Mouse (Mus musculus) monocyte, adult 5-6 weeks (primary cell): ENCODE data around the gene Zdhhc22. TPM values are rescaled to one million over a fixed set of nuclear protein-coding genes. Genes with fewer than 3 reads are reported as not detected.

ENCODE experiments used
- ATAC-seq: fragments of 153-309, 156-312 bp; replicated peaks from 2 replicates; pipeline ENCODE4 v1.8.0; 2017; ENCODE audit warnings: mild to moderate bottlenecking; ENCODE audit not compliant: low TSS enrichment, insufficient number of reproducible peaks, severe bottlenecking, poor library complexity, low FRiP score
- total RNA-seq: library from RNA; stranded (forward); fragments of 200-1000, 200-491, 200-594 nt; gene quantifications from 3 replicates; pipeline ENCODE4 v1.2.3, GENCODE M21; 2017

Gene Zdhhc22
- total RNA-seq = 0.38 TPM in 1 of 3 replicates, not detected in the others

- ATAC-seq = no peak
Observed at GRCm38 (mm10) chr12:86989890-86990754, at the start of gene Zdhhc22. Zdhhc22 (minus strand) TSS chr12:86990430.

- ATAC-seq = no peak
Observed at GRCm38 (mm10) chr12:87036631-87037030, 46.4 kb upstream of the Zdhhc22 start.

- no peak for ATAC-seq
Observed at GRCm38 (mm10) chr12:87031163-87031763, 41.0 kb upstream of the Zdhhc22 start.

DNA sequence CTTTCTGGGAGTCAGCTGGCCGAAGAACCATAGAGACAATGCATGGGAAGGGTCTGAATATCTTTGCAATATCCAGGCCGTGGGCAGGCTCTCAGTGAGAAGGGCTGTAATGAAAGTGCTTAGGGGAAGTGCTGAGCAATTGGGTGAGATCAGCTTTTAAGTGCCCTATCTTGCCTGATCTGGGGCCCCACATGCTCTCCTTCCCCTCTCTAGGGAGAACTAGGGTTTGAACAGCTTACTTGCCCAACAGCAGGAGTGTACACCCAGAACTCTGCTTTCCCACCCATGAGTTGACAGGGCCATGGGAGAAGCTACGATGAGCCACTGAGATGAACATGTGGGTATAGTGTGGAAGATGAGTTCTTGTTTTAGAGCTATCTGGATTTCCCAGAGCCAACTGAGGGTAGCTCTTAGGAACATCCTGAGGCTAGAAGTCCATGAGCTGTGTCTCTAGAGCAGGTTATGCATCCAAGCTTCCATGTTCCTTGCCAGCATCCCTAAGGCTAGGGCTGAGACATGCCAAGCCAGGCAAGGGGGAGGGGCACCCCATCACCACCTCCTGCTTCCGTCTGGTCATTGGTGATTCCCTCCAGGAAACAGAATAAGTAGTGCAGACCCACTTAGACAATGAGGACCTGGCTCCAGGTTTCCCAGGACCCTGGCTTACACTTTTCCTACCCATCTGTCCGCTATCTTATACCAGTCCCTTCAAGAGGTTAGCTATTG lies 39.2 kb upstream of the Zdhhc22 start:
- ATAC-seq = no peak

DNA sequence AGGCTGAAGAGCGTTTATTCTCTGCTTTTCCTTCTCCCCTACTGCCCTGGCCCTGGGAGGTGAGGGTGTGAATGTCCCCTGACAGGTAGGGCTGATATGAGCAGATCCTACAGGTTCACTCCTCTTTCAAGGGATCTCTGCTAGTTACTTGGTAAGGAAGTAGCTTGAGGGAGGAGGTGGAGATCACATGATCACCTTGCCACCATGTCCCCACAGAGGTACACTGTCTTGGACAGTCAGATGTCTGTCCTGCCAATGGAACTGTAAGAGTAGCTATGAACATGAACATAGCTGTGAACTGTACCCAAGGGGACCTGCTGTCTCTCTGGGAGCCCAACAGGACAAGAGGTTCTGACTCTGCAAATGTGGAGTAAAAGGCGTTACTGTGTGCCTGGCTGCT lies 37.8 kb upstream of the Zdhhc22 start:
- ATAC-seq = no peak

DNA sequence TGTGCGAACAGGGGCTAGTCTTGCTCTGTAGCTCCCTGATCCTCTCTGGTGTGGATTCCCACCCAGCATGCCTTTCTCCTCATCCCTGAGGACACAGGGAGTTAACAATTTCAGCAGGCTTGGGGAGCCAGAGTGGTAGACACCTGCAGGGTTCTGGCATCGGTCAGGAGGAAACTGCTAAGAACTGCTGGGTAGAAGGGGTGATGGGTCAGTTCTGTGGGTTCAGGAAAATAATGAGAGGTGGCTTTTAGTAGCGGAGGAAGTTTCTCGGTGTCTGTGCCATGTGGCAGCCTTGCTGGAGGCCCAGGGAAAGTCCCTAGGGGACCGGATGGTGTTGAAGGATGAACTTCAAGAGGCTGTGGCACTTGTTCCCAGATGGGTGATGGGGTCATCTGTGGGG lies 37.2 kb upstream of the Zdhhc22 start:
- no peak for ATAC-seq

DNA sequence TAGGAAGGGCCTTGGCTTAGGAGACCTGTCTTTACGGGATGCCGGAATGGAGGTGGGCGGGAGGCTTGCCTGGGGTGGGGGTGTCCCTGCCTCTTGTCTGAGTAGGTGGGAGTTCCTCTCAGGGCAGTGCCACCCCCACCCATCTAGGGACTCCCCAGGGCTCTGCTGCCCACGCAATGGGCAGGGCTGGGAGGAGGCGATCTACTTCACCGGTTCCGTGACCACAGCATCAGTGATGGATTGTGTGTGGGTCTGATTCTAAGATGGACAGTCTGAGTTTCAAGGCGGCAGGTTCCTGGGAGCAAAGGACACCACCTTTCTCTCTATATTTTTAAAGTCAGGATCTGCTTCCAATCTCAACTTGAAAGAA lies 36.6 kb upstream of the Zdhhc22 start:
- no peak for ATAC-seq

- no peak for ATAC-seq
Observed at GRCm38 (mm10) chr12:87026109-87026870, 36.1 kb upstream of the Zdhhc22 start.

- no peak for ATAC-seq
Observed at GRCm38 (mm10) chr12:87023456-87023855, 33.2 kb upstream of the Zdhhc22 start.

DNA sequence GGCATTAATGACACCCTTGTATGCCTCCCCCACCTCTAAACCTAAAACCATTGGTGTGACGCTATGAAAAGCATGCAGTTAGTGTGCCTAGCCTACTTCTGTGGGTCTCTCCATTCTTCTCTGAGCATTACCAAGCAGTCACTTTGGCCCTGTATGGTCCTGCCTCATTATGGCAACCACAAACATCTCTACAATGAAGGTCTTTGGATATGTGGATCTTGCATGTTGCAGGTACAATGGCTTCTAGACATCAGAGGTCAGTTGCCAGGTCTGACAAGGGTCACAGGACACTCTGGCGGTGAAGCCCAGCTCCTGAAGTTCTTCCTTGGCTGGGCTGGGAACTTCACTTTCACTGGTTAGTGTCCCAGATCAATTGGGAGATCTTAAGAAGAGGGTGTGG lies 31.8 kb upstream of the Zdhhc22 start:
- no peak for ATAC-seq

- ATAC-seq = no peak
Observed at GRCm38 (mm10) chr12:87021040-87021439, 30.8 kb upstream of the Zdhhc22 start, which contains the start of gene Tmem63c. Tmem63c (plus strand) TSS chr12:87021340.

- ATAC-seq = no peak
Observed at GRCm38 (mm10) chr12:87018756-87019155, 28.5 kb upstream of the Zdhhc22 start.

DNA sequence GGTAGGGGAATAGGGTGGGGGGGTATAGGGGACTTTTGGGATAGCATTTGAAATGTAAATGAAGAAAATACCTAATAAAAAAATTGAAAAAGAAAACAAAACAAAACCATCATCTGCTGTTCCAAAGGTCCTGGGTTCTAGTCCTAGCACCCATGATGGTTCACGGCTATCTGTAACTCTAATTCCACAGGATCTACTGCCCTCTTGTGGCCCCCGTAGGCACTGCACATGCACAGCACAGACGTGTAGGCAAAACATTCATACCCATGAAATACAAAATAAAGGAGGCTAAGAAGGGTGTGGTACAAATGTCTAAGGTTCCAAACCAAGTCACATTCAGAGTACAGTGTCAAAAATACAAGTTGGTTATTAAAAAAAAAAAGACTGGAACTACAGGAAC lies 26.8 kb upstream of the Zdhhc22 start:
- ATAC-seq = no peak

GRCm38 (mm10) chr12:87004596-87004995 lies 14.4 kb upstream of the Zdhhc22 start:
- ATAC-seq = no peak

DNA sequence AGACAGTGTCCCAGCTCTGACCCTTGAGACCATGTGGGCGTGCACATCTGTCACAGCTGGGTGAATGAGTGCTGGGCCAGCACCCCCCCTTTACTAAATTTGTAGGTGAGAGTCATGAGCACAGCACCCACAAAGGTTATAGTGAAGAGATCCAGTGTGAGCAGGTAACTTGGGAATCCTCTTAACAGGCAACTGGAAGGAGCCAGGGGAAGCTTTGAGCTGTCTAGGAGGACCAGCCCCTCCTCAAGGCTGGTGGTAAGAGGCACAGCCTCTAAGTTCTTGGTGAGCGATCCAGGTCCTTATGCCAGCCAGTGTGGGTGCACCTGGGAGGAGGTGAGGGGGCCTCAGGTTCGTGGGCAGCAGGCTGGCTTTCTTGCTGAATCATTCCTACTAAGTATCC lies 13.4 kb upstream of the Zdhhc22 start:
- ATAC-seq = no peak

GRCm38 (mm10) chr12:87002815-87003214 lies 12.6 kb upstream of the Zdhhc22 start:
- no peak for ATAC-seq

- ATAC-seq = no peak
Observed at GRCm38 (mm10) chr12:87002209-87002608, 12.0 kb upstream of the Zdhhc22 start.

DNA sequence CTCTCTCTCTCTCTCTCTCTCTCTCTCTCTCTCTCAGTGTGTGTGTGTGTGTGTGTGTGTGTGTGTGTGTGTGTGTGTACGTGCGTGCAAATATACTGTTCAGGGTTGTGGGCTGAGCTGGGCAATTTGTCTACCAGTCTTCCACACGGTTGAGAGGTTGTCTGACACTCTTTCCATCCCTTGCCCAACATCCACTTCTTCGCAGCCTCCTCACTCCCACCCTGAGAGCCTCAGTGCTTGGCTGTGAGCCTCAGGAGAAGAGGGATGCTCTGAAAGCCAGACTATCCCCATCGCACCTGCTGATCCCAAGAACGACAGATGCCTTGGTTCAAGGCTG lies 10.6 kb upstream of the Zdhhc22 start:
- ATAC-seq = no peak
